Mouse (Mus musculus): ENCODE results near the gene Arfgap1. TPM values are rescaled to one million over a fixed set of nuclear protein-coding genes. Genes with fewer than 3 reads are reported as not detected.

Gene Arfgap1
- polyA plus RNA-seq, 1 experiment from 2014 or later: 77.0 TPM

Other genes starting within 250 kb of the Arfgap1 start
- gene Slc17a9, start 242.0 kb upstream of the Arfgap1 start, polyA plus RNA-seq (2014; fragmentation: Nextera tagmentation; extraction: Ambion mirVana): 1.9 and 2.1 TPM in 2 replicates
- not detected in 2 replicates for gene Bhlhe23, start 190.3 kb upstream of the Arfgap1 start, polyA plus RNA-seq (2014; fragmentation: Nextera tagmentation; extraction: Ambion mirVana)
- 42.0 and 61.0 TPM in 2 replicates for gene Ythdf1, start 46.3 kb upstream of the Arfgap1 start, polyA plus RNA-seq (2014; fragmentation: Nextera tagmentation; extraction: Ambion mirVana)
- gene Birc7, start 38.2 kb upstream of the Arfgap1 start, polyA plus RNA-seq (2014; fragmentation: Nextera tagmentation; extraction: Ambion mirVana): 0.26 TPM in 1 of 2 replicates, not detected in the other
- 51.0 and 53.3 TPM in 2 replicates for gene Nkain4, start 12.5 kb upstream of the Arfgap1 start, polyA plus RNA-seq (2014; fragmentation: Nextera tagmentation; extraction: Ambion mirVana)
- 0.24 and 0.26 TPM in 2 replicates for gene Col20a1, start 19.3 kb downstream of the Arfgap1 start, polyA plus RNA-seq (2014; fragmentation: Nextera tagmentation; extraction: Ambion mirVana)
- gene Chrna4, start 76.3 kb downstream of the Arfgap1 start, polyA plus RNA-seq (2014; fragmentation: Nextera tagmentation; extraction: Ambion mirVana): 2.0 and 2.1 TPM in 2 replicates
- 2.0 and 2.4 TPM in 2 replicates for gene Kcnq2, start 168.1 kb downstream of the Arfgap1 start, polyA plus RNA-seq (2014; fragmentation: Nextera tagmentation; extraction: Ambion mirVana)
- gene Eef1a2, start 189.8 kb downstream of the Arfgap1 start, polyA plus RNA-seq (2014; fragmentation: Nextera tagmentation; extraction: Ambion mirVana): 0.32 and 0.36 TPM in 2 replicates
- gene Ppdpf, start 220.0 kb downstream of the Arfgap1 start, polyA plus RNA-seq (2014; fragmentation: Nextera tagmentation; extraction: Ambion mirVana): 350 and 369 TPM in 2 replicates
- gene Ptk6, start 235.6 kb downstream of the Arfgap1 start, polyA plus RNA-seq (2014; fragmentation: Nextera tagmentation; extraction: Ambion mirVana): not detected in 2 replicates
- 0.09 TPM in 1 of 2 replicates, not detected in the other for gene Srms, start 246.0 kb downstream of the Arfgap1 start, polyA plus RNA-seq (2014; fragmentation: Nextera tagmentation; extraction: Ambion mirVana)

Measured in intestine, embryonic 14.5 days (tissue).